Mouse (Mus musculus) G1E-ER4 (cell line): ENCODE results near the gene Asap2. TPM values are rescaled to one million over a fixed set of nuclear protein-coding genes. Genes with fewer than 3 reads are reported as not detected.

Experiments used
- GATA1 ChIP-seq: IDR thresholded peaks from one replicate; pipeline ENCODE4 v1.8.0; 2012; ENCODE audit warnings: low read length, inconsistent platforms
- polyA plus RNA-seq: library from polyadenylated mRNA; stranded (reverse); fragments of >175 nt; gene quantifications from 2 replicates; pipeline ENCODE4 v1.2.3, GENCODE M21; 2012

Gene Asap2
- polyA plus RNA-seq, 1 experiment: not detected

- TF ChIP-seq GATA1: no peak
Measured at GRCm38 (mm10) chr12:21227076-21227980, 237.1 kb downstream of the Asap2 start.

- TF ChIP-seq GATA1: no peak
Measured at GRCm38 (mm10) chr12:21228650-21229049, 238.4 kb downstream of the Asap2 start.

GRCm38 (mm10) chr12:21229076-21229918 lies 239.0 kb downstream of the Asap2 start:
- no peak for TF ChIP-seq GATA1

DNA sequence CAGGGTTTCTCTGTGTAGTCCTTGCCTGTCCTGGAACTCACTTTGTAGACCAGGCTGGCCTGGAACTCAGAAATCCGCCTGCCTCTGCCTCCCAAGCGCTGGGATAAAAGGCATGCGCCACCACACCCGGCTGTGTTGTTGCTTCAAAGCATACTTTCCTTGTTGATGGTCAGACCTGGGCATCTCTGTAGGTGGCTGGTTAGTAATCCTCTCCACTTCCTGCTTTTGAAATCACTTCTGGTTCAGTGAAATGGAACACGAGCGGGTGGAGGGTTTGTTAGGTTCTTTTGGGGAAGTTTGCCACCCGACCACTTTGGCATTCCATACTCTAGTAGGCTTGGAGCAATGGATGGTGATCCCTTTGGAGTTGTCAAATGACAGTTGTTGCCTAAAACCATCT lies 243.5 kb downstream of the Asap2 start:
- TF ChIP-seq GATA1: no peak

GRCm38 (mm10) chr12:21234560-21234959 lies 244.3 kb downstream of the Asap2 start:
- TF ChIP-seq GATA1: no peak

DNA sequence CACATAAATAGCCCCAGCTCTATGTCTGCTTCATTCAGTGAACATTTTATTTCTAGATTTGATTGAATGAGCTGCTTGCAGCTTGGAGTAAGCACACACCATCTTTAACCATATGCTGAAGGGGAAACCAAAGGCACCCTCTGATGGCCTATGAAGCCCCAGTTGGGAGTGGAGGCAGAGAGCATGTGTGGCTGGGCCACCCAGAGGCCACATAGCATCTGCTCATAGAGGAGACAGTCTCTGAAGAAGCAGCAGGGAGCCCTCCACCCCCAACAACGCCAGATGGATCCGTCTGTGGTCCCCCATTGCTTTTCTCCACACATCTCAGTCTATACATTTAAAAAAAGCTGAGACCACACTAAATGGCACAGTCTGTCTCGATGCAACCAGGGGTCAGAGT lies 251.7 kb downstream of the Asap2 start:
- TF ChIP-seq GATA1: no peak

DNA sequence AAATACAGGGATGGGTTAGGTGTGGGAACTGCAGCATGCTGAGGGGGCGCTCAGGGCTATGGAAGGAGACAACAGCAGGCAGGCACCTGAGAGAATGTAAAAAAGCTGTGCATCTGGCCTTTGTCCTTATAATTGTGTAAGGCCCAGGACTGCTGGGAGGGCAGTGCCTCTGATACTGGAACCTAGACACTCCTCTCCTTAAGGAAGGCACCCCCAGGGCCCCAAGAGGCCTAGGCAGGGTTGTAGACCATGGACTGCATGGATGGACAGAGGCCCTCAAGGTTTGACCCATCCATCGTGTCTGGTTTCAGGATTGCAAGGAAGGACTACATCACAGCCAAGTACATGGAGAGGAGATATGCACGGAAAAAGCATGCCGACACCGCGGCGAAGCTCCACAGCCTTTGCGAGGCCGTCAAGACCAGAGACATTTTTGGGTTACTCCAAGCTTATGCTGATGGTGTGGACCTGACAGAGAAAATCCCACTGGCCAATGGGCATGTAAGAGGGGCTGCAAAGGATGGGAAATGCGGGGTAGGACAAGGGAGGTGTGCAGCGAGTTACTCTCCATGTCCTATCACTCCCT lies 254.2 kb downstream of the Asap2 start:
- TF ChIP-seq GATA1: no peak

- TF ChIP-seq GATA1: no peak
Measured at GRCm38 (mm10) chr12:21247711-21248392, 257.6 kb downstream of the Asap2 start.

GRCm38 (mm10) chr12:21260494-21261256 lies 270.4 kb downstream of the Asap2 start:
- TF ChIP-seq GATA1: no peak

GRCm38 (mm10) chr12:21261521-21261920 lies 271.3 kb downstream of the Asap2 start:
- TF ChIP-seq GATA1: no peak

DNA sequence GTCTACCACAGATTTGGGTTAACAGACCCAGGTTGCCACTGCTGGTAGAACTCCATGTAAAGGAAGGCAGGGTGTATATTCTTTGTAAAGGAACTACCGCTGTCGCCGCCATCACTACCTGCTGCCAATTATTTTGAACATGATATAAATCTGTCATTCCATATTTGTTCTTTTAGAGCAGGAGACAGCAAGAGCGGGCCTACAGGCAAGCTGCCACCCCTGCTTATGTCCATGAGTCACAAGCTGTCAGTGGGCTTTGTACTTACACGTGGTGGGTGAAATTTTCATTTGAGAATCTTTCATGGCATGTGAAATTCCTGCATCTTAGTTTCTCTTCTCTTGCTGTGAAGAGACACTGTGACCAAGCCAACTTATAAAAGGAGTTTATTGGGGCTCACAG lies 273.0 kb downstream of the Asap2 start:
- no peak for TF ChIP-seq GATA1

- no peak for TF ChIP-seq GATA1
Measured at GRCm38 (mm10) chr12:21264241-21264640, 274.0 kb downstream of the Asap2 start.

GRCm38 (mm10) chr12:21264970-21265369 lies 274.7 kb downstream of the Asap2 start:
- TF ChIP-seq GATA1: no peak

GRCm38 (mm10) chr12:21265501-21265900 lies 275.2 kb downstream of the Asap2 start:
- TF ChIP-seq GATA1: no peak
